Mouse (Mus musculus) kidney, adult 2 months (tissue): ENCODE measurements around the gene Gm9970.

Source experiments
- CTCF ChIP-seq: fragments of 200-500 bp; conservative IDR thresholded peaks from 2 replicates; pipeline ENCODE4 v1.5.1; 2011; ENCODE audit warnings: low read depth, mild to moderate bottlenecking, control low read depth, low read length, moderate library complexity, mixed read lengths; ENCODE audit not compliant: insufficient read depth, insufficient read length
- POLR2A ChIP-seq: fragments of 200-500 bp; IDR thresholded peaks from one replicate; pipeline ENCODE4 v1.6.1; 2011; ENCODE audit warnings: low read depth, low read length, control low read depth

GRCm38 (mm10) chr5:31196207-31196606, 44.8 kb downstream of the Gm9970 start:
- TF ChIP-seq CTCF (no peak), POLR2A (no peak)
